Mouse (Mus musculus) embryonic facial prominence, embryonic 14.5 days (tissue): ENCODE data around the gene Rab31. TPM values are rescaled to one million over a fixed set of nuclear protein-coding genes. Genes with fewer than 3 reads are reported as not detected.

Experiments used
- ATAC-seq: fragments of 200-750 bp; cut with Nextera tagmentation; 2 replicates; pipeline ENCODE4 v1.8.0; 2017; ENCODE audit warnings: low read depth, moderate number of reproducible peaks, moderate TSS enrichment
- DNase-seq: peaks from one replicate; pipeline ENCODE4 v3.0.0-alpha.2; 2015; ENCODE audit warnings: low spot score
- H3K27ac ChIP-seq: fragments of 300-500 bp; sonication (generic); replicated peaks from 2 replicates; pipeline ENCODE4 v1.5.1; 2014; ENCODE audit warnings: low read depth, mild to moderate bottlenecking, low read length, moderate library complexity
- H3K27me3 ChIP-seq: fragments of 300-500 bp; sonication (generic); replicated peaks from 2 replicates; pipeline ENCODE4 v1.6.1; 2014; ENCODE audit warnings: low read length; ENCODE audit not compliant: control insufficient read depth, insufficient read depth
- H3K36me3 ChIP-seq: fragments of 300-500 bp; sonication (generic); 2 replicates; pipeline ENCODE4 v1.6.1; 2014; ENCODE audit warnings: low read length, mixed read lengths; ENCODE audit not compliant: control insufficient read depth, insufficient read depth
- H3K4me1 ChIP-seq: fragments of 300-500 bp; sonication (generic); 2 replicates; pipeline ENCODE4 v1.6.1; 2014; ENCODE audit warnings: antibody characterized with exemption, low read length; ENCODE audit not compliant: control insufficient read depth, insufficient read depth
- H3K4me2 ChIP-seq: fragments of 300-500 bp; sonication (generic); 2 replicates; pipeline ENCODE4 v1.6.1; 2014; ENCODE audit warnings: low read depth, mild to moderate bottlenecking, low read length, moderate library complexity, mixed read lengths
- H3K4me3 ChIP-seq: fragments of 300-500 bp; sonication (generic); 2 replicates; pipeline ENCODE4 v1.5.1; 2014; ENCODE audit warnings: low read depth, mild to moderate bottlenecking, low read length
- H3K9ac ChIP-seq: fragments of 300-500 bp; sonication (generic); 2 replicates; pipeline ENCODE4 v1.6.1; 2014; ENCODE audit warnings: low read depth, mild to moderate bottlenecking, low read length, moderate library complexity, mixed read lengths
- H3K9me3 ChIP-seq: fragments of 300-500 bp; sonication (generic); 2 replicates; pipeline ENCODE4 v1.6.1; 2016; ENCODE audit warnings: low read length; ENCODE audit not compliant: control insufficient read depth
- WGBS: fragments of 180-500 bp; shearing (Covaris S2); extraction: QIAGEN DNeasy Blood & Tissue Kit; methylation state at CpG from one replicate; pipeline ENCODE4 v1.1.7; 2014; 5-methylcytosine and 5-hydroxymethylcytosine counted together
- polyA plus RNA-seq: library from polyadenylated mRNA; unstranded; fragments of >200 nt; fragmentation: Nextera tagmentation; extraction: Ambion mirVana; gene quantifications from 2 replicates; pipeline ENCODE4 v1.2.1, GENCODE M21; 2014

The Rab31 gene
- polyA plus RNA-seq = 57.6 and 63.5 TPM in 2 replicates

- DNase-seq (peak; percentile 80), ATAC-seq (peak; percentile 86)
- under 1% methylated on average over 62 of the region's 75 CpGs for WGBS
- peak within 1 kb of the TSS; percentile 72 for H3K4me3 ChIP-seq
- H3K27me3 ChIP-seq = no peaks in the 10 kb centered on the region
- peaks cover 16% of the 10 kb centered on the region; the same call in 1 of the 2 replicates for H3K4me1 ChIP-seq
- H3K9ac ChIP-seq = peak within 1 kb of the TSS; percentile 83
- peak within 1 kb of the TSS; percentile 31 for H3K27ac ChIP-seq
- no peaks in the 10 kb centered on the region for H3K9me3 ChIP-seq
- peak within 1 kb of the TSS; percentile 85 for H3K4me2 ChIP-seq
- H3K36me3 ChIP-seq = no peaks in the 10 kb centered on the region
Measured at GRCm38 (mm10) chr17:65771951-65772934, at the start of gene Rab31. Gene Rab31 (minus strand): TSS chr17:65772752.

GRCm38 (mm10) chr17:65820197-65820596, 47.6 kb upstream of the Rab31 start:
- 73% methylated on average over 5 of the region's 5 CpGs for WGBS
- DNase-seq (no peak), ATAC-seq (no peak)
- Histone ChIP-seq H3K27me3 (no peaks in the 10 kb centered on the region), H3K4me1 (no peaks in the 10 kb centered on the region), H3K9ac (no peak overlapping the region), H3K4me3 (no peak overlapping the region), H3K4me2 (no peak overlapping the region), H3K27ac (no peak overlapping the region), H3K9me3 (no peaks in the 10 kb centered on the region), H3K36me3 (peaks cover 79% of the 10 kb centered on the region)

GRCm38 (mm10) chr17:65813763-65814162, 41.2 kb upstream of the Rab31 start:
- H3K36me3 ChIP-seq = peaks cover 77% of the 10 kb centered on the region
- H3K4me1 ChIP-seq = no peaks in the 10 kb centered on the region
- no peak overlapping the region for H3K27ac ChIP-seq
- DNase-seq (no peak), ATAC-seq (no peak)
- H3K9ac ChIP-seq = no peak overlapping the region
- no peaks in the 10 kb centered on the region for H3K27me3 ChIP-seq
- no peaks in the 10 kb centered on the region for H3K9me3 ChIP-seq
- 92% methylated on average over 8 of the region's 8 CpGs for WGBS
- H3K4me2 ChIP-seq = no peak overlapping the region
- no peak overlapping the region for H3K4me3 ChIP-seq

- DNase-seq (peak; percentile 30), ATAC-seq (peak; percentile 71)
- Histone ChIP-seq H3K36me3 (peaks cover 55% of the 10 kb centered on the region), H3K27me3 (no peaks in the 10 kb centered on the region), H3K4me3 (no peak overlapping the region), H3K4me2 (no peak overlapping the region), H3K27ac (no peak overlapping the region), H3K9me3 (no peaks in the 10 kb centered on the region), H3K4me1 (no peaks in the 10 kb centered on the region), H3K9ac (no peak overlapping the region)
- WGBS = 66% methylated on average over 5 of the region's 5 CpGs
Measured at GRCm38 (mm10) chr17:65811032-65811431, 38.5 kb upstream of the Rab31 start.

GRCm38 (mm10) chr17:65806416-65806815, 33.9 kb upstream of the Rab31 start:
- no peaks in the 10 kb centered on the region for H3K9me3 ChIP-seq
- WGBS = 84% methylated on average over 2 of the region's 2 CpGs
- ATAC-seq = no peak
- H3K4me2 ChIP-seq = no peak overlapping the region
- H3K4me3 ChIP-seq = no peak overlapping the region
- DNase-seq = no peak
- H3K36me3 ChIP-seq = peaks cover 31% of the 10 kb centered on the region
- no peak overlapping the region for H3K9ac ChIP-seq
- H3K27me3 ChIP-seq = no peaks in the 10 kb centered on the region
- H3K4me1 ChIP-seq = no peaks in the 10 kb centered on the region
- no peak overlapping the region for H3K27ac ChIP-seq

- no peak overlapping the region for H3K9ac ChIP-seq
- ATAC-seq = no peak
- H3K4me2 ChIP-seq = no peak overlapping the region
- WGBS = 59% methylated on average over 4 of the region's 4 CpGs
- DNase-seq = no peak
- no peak overlapping the region for H3K27ac ChIP-seq
- H3K4me1 ChIP-seq = no peaks in the 10 kb centered on the region
- H3K36me3 ChIP-seq = peaks cover 27% of the 10 kb centered on the region
- H3K4me3 ChIP-seq = no peak overlapping the region
- no peaks in the 10 kb centered on the region for H3K27me3 ChIP-seq
- no peaks in the 10 kb centered on the region for H3K9me3 ChIP-seq
Measured at GRCm38 (mm10) chr17:65805966-65806365, 33.4 kb upstream of the Rab31 start.

- Histone ChIP-seq H3K9me3 (no peaks in the 10 kb centered on the region), H3K9ac (no peak overlapping the region), H3K4me1 (no peaks in the 10 kb centered on the region), H3K27ac (no peak overlapping the region), H3K4me3 (no peak overlapping the region), H3K36me3 (peaks cover 17% of the 10 kb centered on the region; the same call in 1 of the 2 replicates), H3K4me2 (no peak overlapping the region), H3K27me3 (no peaks in the 10 kb centered on the region)
- WGBS = 79% methylated on average over 4 of the region's 4 CpGs
- no peak for ATAC-seq
- DNase-seq = no peak
Measured at GRCm38 (mm10) chr17:65802026-65802425, 29.5 kb upstream of the Rab31 start.

DNA sequence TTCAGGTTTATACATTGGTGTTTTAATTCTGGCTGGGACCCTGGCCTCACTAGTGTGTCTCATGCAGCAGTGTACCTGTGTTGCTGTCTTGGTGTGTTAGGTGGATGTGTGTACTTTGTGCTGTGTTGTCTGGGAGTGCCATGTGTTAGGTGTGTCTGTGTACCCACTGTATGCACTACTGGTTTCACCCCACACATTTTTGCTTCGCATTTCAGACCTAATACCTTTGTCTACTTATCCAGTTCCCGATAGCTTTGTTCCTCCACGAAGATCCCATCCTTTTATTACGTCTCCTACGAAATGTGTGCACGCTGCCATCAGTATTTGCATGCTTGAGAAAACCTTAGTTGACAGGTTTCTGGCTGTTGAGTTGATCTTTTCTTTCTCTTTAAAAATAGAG, 27.9 kb upstream of the Rab31 start:
- peaks cover 17% of the 10 kb centered on the region; the same call in 1 of the 2 replicates for H3K36me3 ChIP-seq
- no peaks in the 10 kb centered on the region for H3K27me3 ChIP-seq
- no peak overlapping the region for H3K9ac ChIP-seq
- no peak overlapping the region for H3K4me3 ChIP-seq
- no peak overlapping the region for H3K4me2 ChIP-seq
- H3K4me1 ChIP-seq = no peaks in the 10 kb centered on the region
- no peak overlapping the region for H3K27ac ChIP-seq
- no peaks in the 10 kb centered on the region for H3K9me3 ChIP-seq
- no peak for DNase-seq
- 89% methylated on average over 6 of the region's 6 CpGs for WGBS
- no peak for ATAC-seq
